Mouse (Mus musculus) CH12.LX (cell line): ENCODE results near the gene Med25.

Experiments used
- CTCF ChIP-seq, 2 experiments: IDR thresholded peaks in 1 of 2; conservative IDR thresholded peaks in 1 of 2; 2 replicates each; pipeline ENCODE4 v1.5.1; 2011 to 2012; ENCODE audit warnings: low read depth in 2 of 2, low read length in 2 of 2, improper control_type of control experiment in 1 of 2, inconsistent platforms in 1 of 2, mild to moderate bottlenecking in 1 of 2, moderate library complexity in 1 of 2
- EP300 ChIP-seq: IDR thresholded peaks from 2 replicates; pipeline ENCODE4 v1.6.1; 2011; ENCODE audit warnings: low read length, improper control_type of control experiment
- MAX ChIP-seq: IDR thresholded peaks from 2 replicates; pipeline ENCODE4 v1.6.1; 2011; ENCODE audit warnings: low read length, improper control_type of control experiment
- POLR2A ChIP-seq: IDR thresholded peaks from 2 replicates; pipeline ENCODE4 v1.6.1; 2011; ENCODE audit warnings: low read depth, mild to moderate bottlenecking, improper control_type of control experiment, low read length
- TBP ChIP-seq: conservative IDR thresholded peaks from 2 replicates; pipeline ENCODE4 v1.6.1; 2011; ENCODE audit warnings: low read depth, low read length, improper control_type of control experiment
- ZC3H11A ChIP-seq: IDR thresholded peaks from 2 replicates; pipeline ENCODE4 v1.6.1; 2012; ENCODE audit warnings: low read depth, mild to moderate bottlenecking, inconsistent platforms, low read length, improper control_type of control experiment
- ZMIZ1 ChIP-seq: IDR thresholded peaks from 2 replicates; pipeline ENCODE4 v1.6.1; 2012; ENCODE audit warnings: low read depth, mild to moderate bottlenecking, inconsistent platforms, low read length, improper control_type of control experiment
- ZNF384 ChIP-seq: IDR thresholded peaks from 2 replicates; pipeline ENCODE4 v1.6.1; 2012; ENCODE audit warnings: low read depth, low read length, improper control_type of control experiment, inconsistent platforms

DNA sequence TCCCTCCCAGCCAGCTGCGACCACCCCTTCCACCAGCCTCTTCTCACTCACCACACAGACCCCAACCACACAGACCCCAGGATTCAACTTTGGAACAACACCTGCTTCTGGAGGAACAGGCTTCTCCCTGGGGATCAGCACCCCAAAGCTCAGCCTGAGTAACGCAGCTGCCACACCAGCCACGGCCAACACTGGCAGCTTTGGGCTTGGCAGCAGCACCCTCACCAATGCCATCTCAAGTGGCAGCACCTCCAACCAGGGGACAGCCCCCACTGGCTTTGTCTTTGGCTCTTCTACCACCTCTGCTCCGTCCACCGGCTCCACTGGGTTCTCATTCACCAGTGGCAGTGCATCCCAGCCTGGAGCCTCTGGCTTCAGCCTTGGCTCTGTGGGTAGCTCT is 63.8 kb downstream of the Med25 start:
- no peak for TF ChIP-seq MAX
- TF ChIP-seq ZC3H11A = no peak
- TF ChIP-seq TBP = no peak
- no peak for TF ChIP-seq CTCF (conservative IDR thresholded peaks at IDR 0.05 in 1 of 2, IDR thresholded peaks at IDR 0.05 in 1 of 2; ENCODE audit: low read depth in 2 of 2, low read length in 2 of 2)
- no peak for TF ChIP-seq ZNF384
- no peak for TF ChIP-seq EP300
- no peak for TF ChIP-seq ZMIZ1
- no peak for TF ChIP-seq POLR2A
